Mouse (Mus musculus) intestine, embryonic 14.5 days (tissue): Measurements from ENCODE around the gene Palld. TPM values are rescaled to one million over a fixed set of nuclear protein-coding genes. Genes with fewer than 3 reads are reported as not detected.

ENCODE experiments used
- ATAC-seq: fragments of 200-750 bp; cut with Nextera tagmentation; replicated peaks from 2 replicates; pipeline ENCODE4 v1.8.0; 2017; ENCODE audit warnings: low read depth, moderate number of reproducible peaks, moderate TSS enrichment, moderate library complexity; ENCODE audit not compliant: low FRiP score, low TSS enrichment
- DNase-seq: peaks from one replicate; pipeline ENCODE4 v3.0.0-alpha.2; 2018; ENCODE audit warnings: low spot score
- H3K27ac ChIP-seq: fragments of 300-500 bp; sonication (generic); 2 replicates; pipeline ENCODE4 v1.5.1; 2014; ENCODE audit warnings: low read depth, mild to moderate bottlenecking, control low read depth
- H3K27me3 ChIP-seq: fragments of 300-500 bp; sonication (generic); replicated peaks from 2 replicates; pipeline ENCODE4 v1.6.1; 2014; ENCODE audit warnings: low read length, control low read depth; ENCODE audit not compliant: control insufficient read depth, insufficient read depth
- H3K36me3 ChIP-seq: fragments of 300-500 bp; sonication (generic); 2 replicates; pipeline ENCODE4 v1.6.1; 2014; ENCODE audit warnings: low read length, control low read depth; ENCODE audit not compliant: control insufficient read depth, insufficient read depth
- H3K4me1 ChIP-seq: fragments of 300-500 bp; sonication (generic); replicated peaks from 2 replicates; pipeline ENCODE4 v1.6.1; 2014; ENCODE audit warnings: low read length, control low read depth, mixed read lengths; ENCODE audit not compliant: control insufficient read depth, insufficient read depth
- H3K4me2 ChIP-seq: fragments of 300-500 bp; sonication (generic); 2 replicates; pipeline ENCODE4 v1.6.1; 2014; ENCODE audit warnings: low read length
- H3K4me3 ChIP-seq: fragments of 300-500 bp; sonication (generic); 2 replicates; pipeline ENCODE4 v1.5.1; 2014; ENCODE audit warnings: low read depth, low read length, control low read depth, mixed read lengths
- H3K9ac ChIP-seq: fragments of 300-500 bp; sonication (generic); 2 replicates; pipeline ENCODE4 v1.6.1; 2014; ENCODE audit warnings: mild to moderate bottlenecking, low read length
- H3K9me3 ChIP-seq: fragments of 300-500 bp; sonication (generic); 2 replicates; pipeline ENCODE4 v1.6.1; 2016; ENCODE audit warnings: low read length, control low read depth; ENCODE audit not compliant: control insufficient read depth
- WGBS: fragments of 180-500 bp; shearing (Covaris S2); extraction: QIAGEN DNeasy Blood & Tissue Kit; methylation state at CpG from one replicate; pipeline ENCODE4 v1.1.7; 2014; 5-methylcytosine and 5-hydroxymethylcytosine counted together
- polyA plus RNA-seq: library from polyadenylated mRNA; unstranded; fragments of >200 nt; fragmentation: Nextera tagmentation; extraction: Ambion mirVana; gene quantifications from 2 replicates; pipeline ENCODE4 v1.2.1, GENCODE M21; 2014

Palld gene
- polyA plus RNA-seq, 1 experiment from 2014 or later, result 66.4 TPM

DNA sequence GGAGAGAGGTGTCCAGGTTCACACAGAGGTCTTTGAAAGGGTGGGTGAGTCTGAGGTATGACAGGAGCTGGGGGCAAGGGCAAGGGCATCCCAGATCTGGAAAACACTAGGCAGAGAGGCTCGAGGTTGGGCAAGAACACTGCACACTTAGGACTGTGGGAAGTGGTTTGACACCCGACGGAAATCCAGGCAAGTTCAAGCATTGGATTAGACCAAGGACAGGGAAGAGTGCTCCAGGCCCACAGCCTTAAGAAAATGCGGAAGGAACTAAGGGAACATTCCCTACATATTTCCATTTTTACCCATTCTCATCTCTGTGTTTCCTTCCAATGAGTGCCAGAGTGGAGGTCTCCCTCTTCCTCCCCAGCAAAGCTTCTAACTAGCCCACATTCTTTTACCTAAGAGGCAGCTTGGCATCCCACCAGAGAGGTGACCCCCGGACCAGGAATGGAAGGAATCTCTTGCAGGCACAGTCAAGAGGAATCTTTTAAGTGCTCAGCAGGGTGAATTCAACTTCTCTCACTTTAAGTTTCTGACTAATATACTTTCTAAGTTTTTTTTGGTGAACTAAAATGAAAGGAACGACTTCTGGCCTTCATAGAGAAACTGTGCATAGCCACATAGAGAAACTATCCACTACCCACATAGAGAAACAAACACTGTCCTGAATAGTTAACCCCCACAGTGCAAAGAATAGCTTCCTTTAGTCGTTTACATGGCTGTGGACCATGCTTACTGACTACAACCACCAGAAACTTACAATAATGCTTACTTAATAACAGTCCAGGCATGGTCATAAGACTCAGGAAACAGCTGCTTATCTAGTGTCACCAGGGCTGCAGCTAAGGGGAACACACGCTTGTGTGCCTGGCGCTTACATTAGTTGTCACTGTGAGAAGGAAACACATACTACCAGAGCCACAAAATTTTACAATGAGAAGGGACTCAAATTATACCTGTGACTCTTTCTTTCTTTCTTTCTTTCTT, 286.5 kb downstream of the Palld start:
- Histone ChIP-seq H3K9ac (no peak overlapping the region), H3K4me1 (no peaks in the 10 kb centered on the region), H3K27me3 (no peaks in the 10 kb centered on the region), H3K4me2 (no peak overlapping the region), H3K36me3 (no peaks in the 10 kb centered on the region), H3K4me3 (no peak overlapping the region), H3K27ac (no peak overlapping the region), H3K9me3 (no peaks in the 10 kb centered on the region)
- DNase-seq (no peak), ATAC-seq (no peak)
- WGBS, result 64% methylated on average over 9 of the region's 9 CpGs

DNA sequence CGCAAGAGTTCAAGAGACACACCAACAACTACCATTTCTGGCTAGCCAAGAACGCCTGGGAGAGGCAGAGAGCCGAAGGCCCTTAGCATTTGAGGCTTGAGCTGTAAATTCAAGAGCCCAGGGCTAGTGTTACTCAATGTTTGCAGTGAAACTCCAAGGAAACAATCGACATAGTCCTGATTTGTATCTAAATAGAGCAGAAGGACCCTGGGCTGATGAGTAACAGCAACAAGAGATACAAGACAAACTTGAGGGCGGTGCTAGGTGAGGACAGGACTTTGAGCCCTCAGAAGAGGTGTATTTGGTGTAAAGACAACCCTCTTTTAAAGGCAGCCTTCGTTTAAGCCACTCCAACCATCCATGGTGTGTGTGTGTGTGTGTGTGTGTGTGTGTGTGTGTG, 290.7 kb downstream of the Palld start:
- H3K4me3 ChIP-seq, result no peak overlapping the region
- no peak overlapping the region for H3K27ac ChIP-seq
- H3K9me3 ChIP-seq, result no peaks in the 10 kb centered on the region
- WGBS, result 75% methylated on average over 6 of the region's 6 CpGs
- no peaks in the 10 kb centered on the region for H3K36me3 ChIP-seq
- no peak overlapping the region for H3K4me2 ChIP-seq
- no peaks in the 10 kb centered on the region for H3K27me3 ChIP-seq
- no peak for ATAC-seq
- H3K4me1 ChIP-seq, result peaks cover 7% of the 10 kb centered on the region; the same call in 1 of the 2 replicates
- no peak for DNase-seq
- no peak overlapping the region for H3K9ac ChIP-seq

DNA sequence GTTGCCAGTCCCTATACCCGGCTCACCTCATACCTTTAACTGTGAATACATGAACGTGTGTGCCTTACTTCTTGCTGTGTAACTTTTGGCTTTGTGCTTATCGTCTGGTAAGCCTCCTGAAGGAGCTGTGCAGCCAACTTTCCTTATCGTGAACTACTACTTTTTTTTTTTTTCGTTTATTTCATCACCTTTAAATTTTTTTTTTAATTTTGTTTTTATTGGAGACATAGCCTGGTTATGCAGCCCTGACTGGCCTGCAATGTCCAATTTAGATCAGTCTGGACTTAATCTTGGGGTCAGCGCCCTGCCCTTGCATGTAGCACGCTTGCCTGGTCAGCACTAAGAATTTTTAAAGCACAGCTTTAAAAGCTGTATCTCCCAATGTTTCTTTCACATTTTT, 291.4 kb downstream of the Palld start:
- no peaks in the 10 kb centered on the region for H3K9me3 ChIP-seq
- no peaks in the 10 kb centered on the region for H3K27me3 ChIP-seq
- H3K9ac ChIP-seq, result no peak overlapping the region
- H3K27ac ChIP-seq, result no peak overlapping the region
- H3K36me3 ChIP-seq, result no peaks in the 10 kb centered on the region
- 84% methylated on average over 7 of the region's 7 CpGs for WGBS
- DNase-seq, result no peak
- peaks cover 7% of the 10 kb centered on the region; the same call in 1 of the 2 replicates for H3K4me1 ChIP-seq
- H3K4me2 ChIP-seq, result no peak overlapping the region
- H3K4me3 ChIP-seq, result no peak overlapping the region
- ATAC-seq, result no peak

DNA sequence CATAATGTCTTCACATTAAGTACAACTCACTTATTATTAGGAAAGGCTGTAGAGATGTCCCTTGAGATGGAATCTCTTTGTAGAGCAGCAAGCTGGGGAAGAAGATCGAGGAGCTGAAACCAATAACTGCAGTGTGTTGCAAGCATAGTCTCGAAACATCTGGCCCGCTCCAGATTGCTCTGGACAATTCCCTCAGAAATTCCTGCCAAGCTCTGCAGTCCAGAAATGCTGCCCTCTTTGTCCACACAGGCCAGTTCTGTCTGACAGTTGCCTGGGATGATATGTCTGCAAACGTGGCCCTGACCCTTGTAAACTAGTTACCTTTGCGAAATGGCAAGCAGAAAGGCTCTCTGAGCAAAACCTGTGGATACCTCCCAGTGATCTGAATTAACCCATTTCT, 291.9 kb downstream of the Palld start:
- no peak overlapping the region for H3K9ac ChIP-seq
- H3K27ac ChIP-seq, result peak overlapping the region; percentile 5; the same call in 1 of the 2 replicates
- WGBS, result 79% methylated on average over 5 of the region's 5 CpGs
- no peak overlapping the region for H3K4me2 ChIP-seq
- ATAC-seq (no peak), DNase-seq (no peak)
- no peak overlapping the region for H3K4me3 ChIP-seq
- peaks cover 12% of the 10 kb centered on the region for H3K4me1 ChIP-seq
- no peaks in the 10 kb centered on the region for H3K27me3 ChIP-seq
- H3K9me3 ChIP-seq, result no peaks in the 10 kb centered on the region
- H3K36me3 ChIP-seq, result no peaks in the 10 kb centered on the region

DNA sequence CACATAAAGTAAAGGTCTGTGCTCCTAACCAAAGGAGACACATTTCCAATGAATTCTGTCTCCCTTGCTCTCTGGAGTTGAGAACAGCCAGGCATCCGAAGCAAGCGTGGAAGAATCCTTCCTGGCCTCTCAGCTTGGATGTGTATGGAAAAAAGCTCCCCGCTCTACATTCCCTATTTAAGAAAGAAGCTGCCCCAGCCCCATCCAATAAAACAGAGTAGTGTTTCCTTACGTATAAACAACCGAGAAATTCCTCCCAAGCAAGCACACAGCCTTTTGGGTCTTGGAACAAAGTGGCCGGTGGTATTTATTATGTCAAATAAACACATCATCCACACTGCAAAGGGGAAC, 295.1 kb downstream of the Palld start:
- Histone ChIP-seq H3K4me2 (peak overlapping the region; percentile 35), H3K4me3 (no peak overlapping the region), H3K27ac (peak overlapping the region; percentile 98), H3K36me3 (no peaks in the 10 kb centered on the region), H3K9ac (no peak overlapping the region), H3K4me1 (peaks cover 13% of the 10 kb centered on the region), H3K9me3 (no peaks in the 10 kb centered on the region), H3K27me3 (no peaks in the 10 kb centered on the region)
- ATAC-seq (peak; percentile 33; the same call in 1 of the 2 replicates), DNase-seq (peak; percentile 58)
- WGBS, result 21% methylated on average over 6 of the region's 6 CpGs

DNA sequence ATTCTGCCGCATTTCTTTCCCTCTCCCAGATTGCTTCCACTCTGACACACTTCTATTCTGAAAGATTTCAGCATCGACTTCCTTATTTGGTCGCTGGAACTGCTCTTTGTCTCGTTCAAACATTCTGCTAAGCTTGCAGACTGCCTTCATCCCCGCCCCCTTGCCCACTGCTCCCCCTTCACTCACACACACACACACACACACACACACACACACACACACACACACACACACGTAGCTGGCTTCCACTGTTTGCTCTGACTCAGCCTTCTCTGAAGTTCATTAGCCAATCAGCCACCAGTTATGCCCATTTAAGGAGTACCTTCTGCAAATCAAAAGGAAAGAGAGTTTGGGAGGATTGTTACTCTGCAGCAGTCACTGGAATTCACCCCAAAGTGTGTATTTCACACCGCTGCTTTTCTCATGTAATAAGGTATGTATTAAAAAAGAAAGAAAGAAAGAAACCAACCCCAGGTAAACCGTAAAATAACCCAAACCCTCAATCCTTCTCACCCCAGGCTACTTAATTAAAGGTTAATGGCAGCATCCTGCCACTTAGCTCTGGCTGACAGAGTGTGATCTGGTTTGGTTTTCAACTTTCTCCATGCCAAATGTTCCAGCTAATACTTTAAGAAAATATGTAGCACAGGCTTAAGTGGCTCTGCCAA, 295.6 kb downstream of the Palld start:
- Histone ChIP-seq H3K36me3 (no peaks in the 10 kb centered on the region), H3K27me3 (no peaks in the 10 kb centered on the region), H3K4me2 (peak overlapping the region; percentile 38), H3K4me3 (no peak overlapping the region), H3K9me3 (no peaks in the 10 kb centered on the region), H3K27ac (peak overlapping the region; percentile 98), H3K4me1 (peaks cover 13% of the 10 kb centered on the region), H3K9ac (no peak overlapping the region)
- ATAC-seq, result peak; percentile 90
- peak; percentile 62 for DNase-seq
- 6% methylated on average over 8 of the region's 8 CpGs for WGBS

DNA sequence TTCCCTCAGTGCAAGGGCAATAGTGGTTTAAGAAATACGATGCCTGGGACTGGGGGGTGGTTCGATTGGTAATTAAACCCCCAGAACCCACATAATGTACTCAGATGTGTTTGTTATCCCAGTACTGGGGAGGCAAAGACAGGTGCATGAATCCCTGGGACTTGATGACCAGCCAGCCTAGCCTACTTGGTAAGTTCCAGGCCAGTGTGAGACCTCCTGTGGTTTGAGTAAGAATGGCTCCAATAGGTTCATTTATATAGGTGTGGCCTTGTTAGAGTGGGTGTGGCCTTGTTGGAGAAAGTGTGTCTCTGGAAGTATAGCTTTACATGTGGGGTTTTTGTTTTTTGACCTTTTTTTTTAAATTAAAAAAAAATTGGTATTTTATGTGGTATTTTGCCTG, 297.6 kb downstream of the Palld start:
- no peak overlapping the region for H3K4me2 ChIP-seq
- DNase-seq, result no peak
- ATAC-seq, result no peak
- H3K27me3 ChIP-seq, result no peaks in the 10 kb centered on the region
- H3K9ac ChIP-seq, result no peak overlapping the region
- no peak overlapping the region for H3K4me3 ChIP-seq
- H3K4me1 ChIP-seq, result peaks cover 11% of the 10 kb centered on the region
- no peaks in the 10 kb centered on the region for H3K9me3 ChIP-seq
- WGBS, result 90% methylated on average over 2 of the region's 2 CpGs
- H3K36me3 ChIP-seq, result no peaks in the 10 kb centered on the region
- H3K27ac ChIP-seq, result no peak overlapping the region

DNA sequence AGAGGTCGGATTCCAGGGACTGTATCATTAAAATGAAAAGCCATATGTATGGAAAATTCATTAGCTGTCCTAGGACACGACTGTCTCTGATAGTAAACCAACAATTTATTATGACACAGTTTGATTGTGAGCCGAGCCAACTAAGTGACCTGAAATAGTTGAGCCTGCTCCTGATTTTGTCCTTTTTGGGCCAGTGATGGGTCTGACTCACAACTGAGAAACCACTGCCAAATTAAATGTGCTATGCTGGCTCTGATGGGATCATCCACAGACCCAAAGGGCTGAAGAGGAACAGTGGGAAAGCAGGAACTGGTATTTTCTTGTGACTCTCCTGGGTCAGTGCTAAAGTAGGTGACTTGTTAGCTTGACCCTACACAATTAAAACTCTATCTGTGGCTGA, 305.6 kb downstream of the Palld start:
- Histone ChIP-seq H3K36me3 (no peaks in the 10 kb centered on the region), H3K4me2 (no peak overlapping the region), H3K9ac (no peak overlapping the region), H3K4me3 (no peak overlapping the region), H3K27ac (no peak overlapping the region), H3K9me3 (no peaks in the 10 kb centered on the region), H3K27me3 (no peaks in the 10 kb centered on the region), H3K4me1 (peaks cover 17% of the 10 kb centered on the region; the same call in 1 of the 2 replicates)
- DNase-seq (no peak), ATAC-seq (no peak)
- WGBS, result 59% methylated on average over 3 of the region's 3 CpGs
